Mouse (Mus musculus): ENCODE data around the gene Phb2.
"Not testable (repeated sequence)": the region's sequence is repeated elsewhere in the genome, so short reads cannot be mapped to it uniquely, and the experiment has no call there.

The Phb2 gene

GRCm38 (mm10) chr6:124711824-124712782 lies at the start of gene Phb2, which contains the start of gene Emg1:
Phb2 (plus strand) TSS chr6:124712336.
Emg1 (minus strand) TSS chr6:124712178.
- peak; percentile 100 for DNase-seq (ENCODE audit: low spot score)

GRCm38 (mm10) chr6:124662477-124663423 lies 49.4 kb upstream of the Phb2 start, which contains the start of gene Lpcat3:
Lpcat3 (plus strand) TSS chr6:124663027.
- peak; percentile 99 for DNase-seq (ENCODE audit: low spot score)

DNA sequence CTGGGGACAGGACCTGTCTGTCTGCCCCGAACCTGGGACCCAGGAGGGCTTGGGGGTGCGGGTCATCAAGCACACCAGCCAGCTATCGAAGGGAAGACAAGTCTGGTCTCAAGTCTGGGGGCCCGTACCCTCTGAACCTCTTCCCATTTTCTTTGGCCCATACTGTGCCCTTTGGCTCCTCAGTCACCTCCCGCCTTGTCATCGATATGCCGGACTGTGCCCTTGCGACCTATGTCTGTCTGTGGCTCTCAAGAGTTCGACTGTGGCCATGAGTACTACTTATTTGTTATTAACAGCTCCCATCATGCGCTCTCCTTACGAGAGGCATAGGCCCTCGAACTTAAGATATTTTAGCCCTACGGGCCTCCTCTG lies 48.7 kb upstream of the Phb2 start:
- DNase-seq (ENCODE audit: low spot score), result no peak

GRCm38 (mm10) chr6:124664256-124664655 lies 47.9 kb upstream of the Phb2 start:
- no peak for DNase-seq (ENCODE audit: low spot score)

- no peak for DNase-seq (ENCODE audit: low spot score)
Measured at GRCm38 (mm10) chr6:124665011-124665410, 47.1 kb upstream of the Phb2 start.

- no peak for DNase-seq (ENCODE audit: low spot score)
Measured at GRCm38 (mm10) chr6:124669234-124669859, 42.8 kb upstream of the Phb2 start.

- DNase-seq (ENCODE audit: low spot score), result no peak
Measured at GRCm38 (mm10) chr6:124670281-124670900, 41.7 kb upstream of the Phb2 start.

- DNase-seq (ENCODE audit: low spot score), result no peak
Measured at GRCm38 (mm10) chr6:124672100-124672499, 40.0 kb upstream of the Phb2 start.

DNA sequence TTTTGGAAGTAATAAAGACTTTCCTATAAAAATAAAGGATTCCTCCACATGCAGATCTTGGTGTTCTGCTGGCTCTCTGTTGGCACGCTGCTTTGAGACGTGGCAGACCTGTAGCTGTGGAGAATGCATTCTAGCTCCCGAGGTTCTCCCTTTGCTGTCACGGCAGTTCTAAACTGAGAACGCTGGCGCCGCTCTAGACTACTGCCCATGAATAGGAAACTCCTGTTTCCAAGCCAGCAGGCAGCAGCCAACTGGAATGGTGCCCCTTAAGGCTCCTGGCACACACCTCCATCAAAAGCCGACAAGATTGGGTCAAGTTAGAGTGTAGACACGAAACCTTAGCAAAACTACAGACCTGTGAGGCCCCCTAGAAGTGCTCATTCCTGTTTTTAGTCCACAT lies 38.5 kb upstream of the Phb2 start:
- DNase-seq (ENCODE audit: low spot score), result no peak

GRCm38 (mm10) chr6:124674591-124674990 lies 37.5 kb upstream of the Phb2 start:
- DNase-seq (ENCODE audit: low spot score), result no peak

GRCm38 (mm10) chr6:124676171-124676570 lies 36.0 kb upstream of the Phb2 start:
- peak; percentile 66 for DNase-seq (ENCODE audit: low spot score)

DNA sequence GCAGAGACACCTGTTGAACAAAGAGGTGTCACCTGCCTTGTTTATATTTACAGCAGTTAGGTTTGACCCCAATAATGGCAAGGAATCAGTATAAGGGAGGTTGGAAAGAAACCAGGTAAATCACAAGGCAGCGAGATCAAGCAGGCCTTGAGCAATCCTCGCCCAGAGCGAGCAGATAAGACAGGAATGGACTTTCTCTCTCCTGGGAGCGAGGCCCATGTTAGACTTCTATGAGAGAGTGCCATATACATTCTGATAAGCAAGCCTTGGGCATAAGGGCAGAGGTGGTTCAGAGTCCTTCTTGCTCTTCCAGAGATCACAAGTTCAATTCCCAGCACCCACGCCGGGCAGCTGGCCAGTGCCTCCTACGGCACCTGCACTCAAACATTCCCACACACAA lies 33.4 kb upstream of the Phb2 start:
- DNase-seq (ENCODE audit: low spot score), result no peak

DNA sequence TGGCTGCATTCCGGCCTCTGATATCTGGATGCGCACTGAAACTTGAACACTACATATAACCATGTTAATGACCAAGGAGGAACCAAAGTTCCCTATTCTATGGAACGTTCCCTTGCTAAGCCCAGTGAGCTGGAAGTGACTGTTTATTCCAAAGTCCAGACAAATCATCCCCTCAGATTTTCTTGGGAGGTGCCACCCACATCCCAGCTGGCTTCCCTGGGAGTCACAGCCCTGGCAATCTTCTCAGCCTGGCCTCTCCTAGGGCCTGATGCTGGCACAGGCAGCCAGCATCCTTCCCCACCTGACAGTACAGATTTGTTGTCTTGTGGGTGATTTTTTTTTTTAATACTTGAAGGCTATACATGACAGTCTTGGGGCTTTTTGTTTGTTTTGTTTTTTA lies 32.6 kb upstream of the Phb2 start:
- no peak for DNase-seq (ENCODE audit: low spot score)

DNA sequence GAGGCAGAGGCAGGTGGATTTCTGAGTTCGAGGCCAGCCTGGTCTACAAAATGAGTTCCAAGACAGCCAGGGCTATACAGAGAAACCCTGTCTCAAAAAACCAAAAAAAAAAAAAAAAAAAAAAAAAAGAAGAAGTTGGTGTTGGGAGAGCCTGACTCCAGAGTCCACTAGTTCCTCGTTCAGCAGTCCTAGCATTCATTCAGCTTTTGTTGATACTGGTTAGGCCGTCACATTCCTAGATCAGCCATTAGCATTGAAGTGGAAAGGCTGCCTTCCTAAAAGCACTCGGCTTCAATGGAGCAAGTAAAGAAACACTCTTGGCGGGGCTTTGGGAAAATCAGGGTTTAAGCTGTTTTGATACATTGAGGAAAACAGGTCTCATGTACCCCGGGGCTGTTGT lies 29.8 kb upstream of the Phb2 start:
- not testable (repeated sequence) for DNase-seq (ENCODE audit: low spot score)

DNA sequence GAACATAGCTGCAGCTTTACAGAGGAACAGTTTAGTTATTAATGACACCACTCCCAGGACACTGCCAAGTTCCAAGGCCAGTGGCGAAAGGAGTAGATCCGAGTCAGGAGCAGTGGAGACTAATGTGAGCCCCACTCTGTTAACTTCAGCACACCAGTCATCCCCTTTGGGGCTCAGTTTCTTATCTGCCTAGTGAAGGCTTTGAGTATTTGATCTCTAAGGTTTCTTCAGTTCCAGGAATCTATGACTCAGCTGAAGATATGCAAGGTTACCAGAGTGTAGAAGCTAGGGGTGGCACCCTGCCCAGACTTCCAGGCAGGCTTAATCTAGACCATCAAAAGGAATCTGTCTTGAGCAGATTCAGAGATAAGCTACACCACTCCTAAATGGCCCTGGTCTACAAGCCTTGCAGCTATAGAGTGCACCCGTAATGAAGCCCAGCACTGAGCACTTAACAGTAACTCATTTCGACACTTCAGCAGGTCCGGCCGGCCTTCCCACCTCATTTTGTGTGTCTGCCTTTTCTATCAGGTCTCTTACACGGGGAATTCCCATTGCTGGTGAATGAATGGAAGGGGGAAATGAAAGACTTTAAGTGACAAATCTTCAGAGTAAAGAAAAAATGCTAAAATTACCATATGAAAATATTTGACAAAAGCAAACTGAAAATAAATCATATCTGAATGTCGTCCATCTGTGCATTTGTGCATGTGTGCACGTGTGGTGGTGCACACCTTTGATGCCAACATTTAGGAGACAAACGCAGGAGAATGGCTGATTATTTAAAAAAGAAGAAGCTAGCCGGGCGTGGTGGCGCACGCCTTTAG lies 28.3 kb upstream of the Phb2 start:
- peak; percentile 80 for DNase-seq (ENCODE audit: low spot score)

DNA sequence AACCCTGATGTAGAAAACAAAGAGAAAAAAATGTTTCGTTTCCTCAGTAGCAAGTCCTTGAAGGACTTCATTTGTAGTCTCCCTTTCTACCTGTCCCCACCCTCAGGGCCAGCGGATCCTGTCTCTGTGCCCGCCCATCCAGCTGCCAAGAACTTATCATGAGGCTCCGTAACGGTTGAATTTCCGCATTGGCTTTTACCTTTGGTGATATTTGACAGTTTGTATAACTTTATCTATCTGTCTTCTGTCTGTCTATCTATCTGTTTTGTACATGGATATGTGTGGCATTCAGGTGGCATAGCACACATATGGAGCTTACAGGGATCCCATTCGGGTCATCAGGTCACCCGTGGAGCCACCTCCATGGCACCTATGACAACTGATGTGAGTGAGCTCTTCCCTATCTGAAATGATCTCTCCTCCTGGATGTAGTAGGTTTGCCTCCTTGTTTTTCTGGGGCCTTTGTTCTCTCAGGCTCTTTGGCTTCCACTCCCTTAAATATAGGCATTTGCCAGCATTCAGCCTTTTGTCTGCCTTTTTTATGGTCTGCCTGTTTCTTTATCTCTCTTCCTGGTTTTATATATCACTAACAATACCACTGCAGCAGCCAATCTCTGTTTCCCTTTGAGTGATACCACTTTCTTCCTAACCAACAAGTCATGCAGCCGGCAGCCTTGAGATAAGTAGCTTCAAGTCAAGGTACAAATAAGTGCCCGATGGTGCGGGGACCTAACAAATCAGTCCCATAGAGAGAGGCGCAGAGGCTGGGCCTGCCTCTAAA lies 26.3 kb upstream of the Phb2 start:
- no peak for DNase-seq (ENCODE audit: low spot score)

GRCm38 (mm10) chr6:124686644-124687043 lies 25.5 kb upstream of the Phb2 start:
- DNase-seq (ENCODE audit: low spot score), result not testable (repeated sequence)

GRCm38 (mm10) chr6:124688151-124688758 lies 23.9 kb upstream of the Phb2 start:
- no peak for DNase-seq (ENCODE audit: low spot score)

DNA sequence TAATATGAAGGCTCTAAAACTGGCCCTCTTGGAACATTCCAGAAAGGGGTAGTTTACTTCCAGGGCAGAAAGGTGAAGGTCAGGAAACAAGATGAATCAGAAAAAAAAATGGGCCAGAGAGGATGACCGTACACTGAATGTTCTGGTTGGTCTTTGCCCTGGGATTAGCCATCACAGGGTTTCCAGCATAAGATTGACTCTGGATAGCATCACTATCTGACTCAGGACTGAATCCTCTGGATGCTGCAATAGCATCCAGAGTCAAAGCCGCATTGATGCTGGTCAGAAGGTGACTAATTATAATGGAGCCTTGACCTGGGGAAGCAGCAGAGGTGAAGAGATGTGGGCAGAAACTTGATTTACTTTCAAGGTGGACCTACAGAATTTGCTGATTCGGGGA lies 23.1 kb upstream of the Phb2 start:
- no peak for DNase-seq (ENCODE audit: low spot score)
